Mouse (Mus musculus): ENCODE data around the gene Gm20917. TPM values are rescaled to one million over a fixed set of nuclear protein-coding genes. Genes with fewer than 3 reads are reported as not detected.

Gene Gm20917
- polyA plus RNA-seq (2012; rRNA removed), result not detected in 2 replicates

DNA sequence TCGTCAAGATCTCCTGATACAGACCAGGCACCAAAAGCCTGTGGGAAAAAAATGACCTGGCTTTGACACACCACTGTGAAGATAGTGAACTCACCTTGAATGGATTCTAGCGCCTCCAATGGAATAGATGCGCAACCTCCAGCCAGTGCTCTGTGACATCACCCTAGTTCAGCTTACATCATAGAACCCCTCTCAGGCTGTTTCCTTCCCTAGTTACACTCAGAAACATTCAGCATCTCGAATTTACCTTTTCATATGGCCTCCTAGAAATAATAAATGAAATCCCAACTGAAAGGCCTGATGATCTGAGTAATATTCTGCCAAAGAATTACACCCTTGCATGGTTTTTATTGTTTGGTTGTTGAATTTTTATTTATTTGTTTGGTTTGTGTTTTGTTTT lies at the start of gene Gm20917:
Gm20917 (minus strand) TSS at position 101 of the 400 bp plus-strand sequence.

Other genes with a start within 250 kb of the Gm20917 start
- gene Gm20916, start 168.4 kb upstream of the Gm20917 start, polyA plus RNA-seq (2012; rRNA removed), result not detected in 2 replicates

Data from liver, embryonic 18 days (tissue).